Mouse (Mus musculus): ENCODE measurements at regions not wholly inside any gene's neighbourhood (a gene's known extent, or its start where the extent isn't known, plus 50 kb on each side); places are given as distances from the start of the nearest gene placed in this dataset.

- ATAC-seq (ENCODE audit: low FRiP score, low read depth) = no peak
- no peaks in the 10 kb centered on the region for H3K27me3 ChIP-seq (replicated peaks)
- H3K27ac ChIP-seq = no peak overlapping the region
- WGBS = 74% methylated on average over 5 of the region's 5 CpGs
- H3K9me3 ChIP-seq = no peaks in the 10 kb centered on the region
- no peaks in the 10 kb centered on the region for H3K36me3 ChIP-seq
- no peak overlapping the region for H3K4me2 ChIP-seq (replicated peaks)
- H3K4me1 ChIP-seq = no peaks in the 10 kb centered on the region
- H3K9ac ChIP-seq = no peak overlapping the region
- H3K4me3 ChIP-seq = no peak overlapping the region
Observed at GRCm38 (mm10) chr13:99048651-99049100, 64.3 kb upstream of the 1700024P04Rik start.

- H3K4me3 ChIP-seq = no peak overlapping the region
- WGBS = 79% methylated on average over 7 of the region's 7 CpGs
- no peak for ATAC-seq (ENCODE audit: low FRiP score, low read depth)
- no peaks in the 10 kb centered on the region for H3K36me3 ChIP-seq
- H3K9me3 ChIP-seq = no peaks in the 10 kb centered on the region
- no peak overlapping the region for H3K27ac ChIP-seq
- no peaks in the 10 kb centered on the region for H3K27me3 ChIP-seq (replicated peaks)
- H3K4me2 ChIP-seq (replicated peaks) = no peak overlapping the region
- H3K9ac ChIP-seq = no peak overlapping the region
- H3K4me1 ChIP-seq = no peaks in the 10 kb centered on the region
Observed at GRCm38 (mm10) chr13:99047219-99047618, 62.9 kb upstream of the 1700024P04Rik start.

- ATAC-seq (ENCODE audit: low FRiP score, low read depth) = no peak
- H3K4me2 ChIP-seq (replicated peaks) = no peak overlapping the region
- H3K36me3 ChIP-seq = no peaks in the 10 kb centered on the region
- no peaks in the 10 kb centered on the region for H3K9me3 ChIP-seq
- WGBS = 81% methylated on average over 1 of the region's 1 CpGs
- no peak overlapping the region for H3K27ac ChIP-seq
- no peak overlapping the region for H3K4me3 ChIP-seq
- H3K9ac ChIP-seq = no peak overlapping the region
- no peaks in the 10 kb centered on the region for H3K27me3 ChIP-seq (replicated peaks)
- no peaks in the 10 kb centered on the region for H3K4me1 ChIP-seq
Observed at GRCm38 (mm10) chr13:99046737-99047136, 62.4 kb upstream of the 1700024P04Rik start.

GRCm38 (mm10) chr13:99042086-99042485 is 57.7 kb upstream of the 1700024P04Rik start:
- Histone ChIP-seq H3K9ac (no peak overlapping the region), H3K9me3 (no peaks in the 10 kb centered on the region), H3K4me3 (no peak overlapping the region), H3K4me1 (no peaks in the 10 kb centered on the region), H3K4me2 (replicated peaks) (no peak overlapping the region), H3K36me3 (no peaks in the 10 kb centered on the region), H3K27me3 (replicated peaks) (no peaks in the 10 kb centered on the region), H3K27ac (no peak overlapping the region)
- no peak for ATAC-seq (ENCODE audit: low FRiP score, low read depth)
- WGBS = 92% methylated on average over 6 of the region's 6 CpGs

- Histone ChIP-seq H3K9me3 (no peaks in the 10 kb centered on the region), H3K27ac (no peak overlapping the region), H3K36me3 (no peaks in the 10 kb centered on the region), H3K27me3 (replicated peaks) (no peaks in the 10 kb centered on the region), H3K4me3 (no peak overlapping the region), H3K4me1 (no peaks in the 10 kb centered on the region), H3K9ac (no peak overlapping the region), H3K4me2 (replicated peaks) (no peak overlapping the region)
- 95% methylated on average over 6 of the region's 6 CpGs for WGBS
- no peak for ATAC-seq (ENCODE audit: low FRiP score, low read depth)
Observed at GRCm38 (mm10) chr13:99041256-99041655, 56.9 kb upstream of the 1700024P04Rik start.

GRCm38 (mm10) chr13:99040846-99041245 is 56.5 kb upstream of the 1700024P04Rik start:
- Histone ChIP-seq H3K36me3 (no peaks in the 10 kb centered on the region), H3K4me3 (no peak overlapping the region), H3K4me2 (replicated peaks) (no peak overlapping the region), H3K27me3 (replicated peaks) (no peaks in the 10 kb centered on the region), H3K4me1 (no peaks in the 10 kb centered on the region), H3K9ac (no peak overlapping the region), H3K27ac (no peak overlapping the region), H3K9me3 (no peaks in the 10 kb centered on the region)
- no peak for ATAC-seq (ENCODE audit: low FRiP score, low read depth)
- 97% methylated on average over 6 of the region's 6 CpGs for WGBS

- no peak overlapping the region for H3K27ac ChIP-seq
- ATAC-seq (ENCODE audit: low FRiP score, low read depth) = no peak
- no peak overlapping the region for H3K4me2 ChIP-seq (replicated peaks)
- no peaks in the 10 kb centered on the region for H3K27me3 ChIP-seq (replicated peaks)
- 53% methylated on average over 4 of the region's 4 CpGs for WGBS
- no peaks in the 10 kb centered on the region for H3K9me3 ChIP-seq
- no peaks in the 10 kb centered on the region for H3K36me3 ChIP-seq
- no peak overlapping the region for H3K4me3 ChIP-seq
- no peaks in the 10 kb centered on the region for H3K4me1 ChIP-seq
- H3K9ac ChIP-seq = no peak overlapping the region
Observed at GRCm38 (mm10) chr13:99040171-99040570, 55.8 kb upstream of the 1700024P04Rik start.

- Histone ChIP-seq H3K4me3 (no peak overlapping the region), H3K27me3 (replicated peaks) (no peaks in the 10 kb centered on the region), H3K9me3 (no peaks in the 10 kb centered on the region), H3K27ac (no peak overlapping the region), H3K4me2 (replicated peaks) (no peak overlapping the region), H3K9ac (no peak overlapping the region), H3K36me3 (no peaks in the 10 kb centered on the region), H3K4me1 (no peaks in the 10 kb centered on the region)
- 93% methylated on average over 7 of the region's 7 CpGs for WGBS
- no peak for ATAC-seq (ENCODE audit: low FRiP score, low read depth)
Observed at GRCm38 (mm10) chr13:99039063-99039385, 54.7 kb upstream of the 1700024P04Rik start.

- H3K4me1 ChIP-seq = no peaks in the 10 kb centered on the region
- H3K27me3 ChIP-seq (replicated peaks) = no peaks in the 10 kb centered on the region
- H3K9me3 ChIP-seq = no peaks in the 10 kb centered on the region
- 63% methylated on average over 15 of the region's 15 CpGs for WGBS
- ATAC-seq (ENCODE audit: low FRiP score, low read depth) = no peak
- no peak overlapping the region for H3K4me3 ChIP-seq
- no peaks in the 10 kb centered on the region for H3K36me3 ChIP-seq
- no peak overlapping the region for H3K9ac ChIP-seq
- no peak overlapping the region for H3K4me2 ChIP-seq (replicated peaks)
- H3K27ac ChIP-seq = no peak overlapping the region
Observed at GRCm38 (mm10) chr13:99038198-99039062, 54.1 kb upstream of the 1700024P04Rik start.

- Histone ChIP-seq H3K4me1 (0 out of 2 replicates have a peak, but pooled peaks cover under 1% of the 10 kb centered on the region), H3K27ac (no peak overlapping the region), H3K4me3 (no peak overlapping the region), H3K9me3 (no peaks in the 10 kb centered on the region), H3K9ac (no peak overlapping the region), H3K4me2 (replicated peaks) (no peak overlapping the region), H3K27me3 (replicated peaks) (no peaks in the 10 kb centered on the region; the same call in 1 of the 2 replicates), H3K36me3 (no peaks in the 10 kb centered on the region)
- ATAC-seq (ENCODE audit: low FRiP score, low read depth) = no peak
- 91% methylated on average over 4 of the region's 4 CpGs for WGBS
Observed at GRCm38 (mm10) chr13:99037131-99037530, 52.8 kb upstream of the 1700024P04Rik start.
